Mouse (Mus musculus): ENCODE data around the gene Ubl4b.

Gene Ubl4b

GRCm38 (mm10) chr3:107524547-107524946 lies 30.3 kb downstream of the Ubl4b start:
- intact Hi-C loops (cut with DNase I), result no loop called here

- intact Hi-C loops (cut with DNase I), result no loop called here
These were observed 33.9 kb downstream of the Ubl4b start for GRCm38 (mm10) chr3:107520931-107521330.

GRCm38 (mm10) chr3:107517631-107518108 lies 37.2 kb downstream of the Ubl4b start, which contains the start of gene Slc6a17:
Gene Slc6a17 (minus strand): TSS chr3:107518018.
- intact Hi-C loops (cut with DNase I), result no loop called here

DNA sequence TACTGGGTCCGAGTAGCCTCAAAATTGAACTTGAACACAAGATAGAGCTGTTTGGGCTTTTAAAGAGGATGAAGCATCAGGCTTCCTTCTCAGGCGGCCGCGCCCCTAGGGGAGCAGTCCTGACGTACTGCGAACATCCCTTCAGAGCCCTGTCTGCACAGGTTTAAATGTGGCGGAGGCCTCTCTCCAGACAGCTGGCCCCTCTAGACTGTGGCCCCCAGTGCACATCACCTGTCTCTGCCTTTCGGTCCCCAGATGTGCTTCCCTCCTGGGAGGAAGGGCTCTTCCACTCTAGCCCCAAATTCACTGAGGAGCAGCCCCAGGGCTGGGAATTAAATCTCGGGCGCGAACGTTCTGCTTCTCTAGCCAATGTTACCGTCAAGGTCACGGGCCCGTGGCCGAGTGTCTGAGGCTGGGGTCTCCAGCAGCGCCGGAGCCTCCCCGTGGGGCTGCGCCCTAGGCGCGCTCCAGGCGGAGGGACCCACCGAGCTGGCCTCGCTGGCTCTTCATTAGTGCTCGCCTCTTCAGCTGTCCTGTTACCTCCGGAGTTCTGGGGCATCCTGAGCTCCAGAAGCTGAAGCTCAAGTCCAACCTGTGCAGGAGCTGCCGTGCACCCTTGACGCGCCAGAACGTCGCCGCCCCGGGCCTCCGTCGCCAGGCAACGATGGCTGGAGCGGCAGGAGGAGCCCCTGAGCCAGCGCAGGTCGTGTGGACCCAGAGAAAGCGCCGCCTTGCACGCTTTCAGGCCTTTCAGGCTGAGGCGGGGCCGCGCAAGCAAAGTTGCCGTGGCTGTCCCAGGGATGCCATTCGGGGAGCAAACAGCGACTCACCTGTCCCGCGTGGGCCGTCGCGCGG lies 37.9 kb downstream of the Ubl4b start:
- intact Hi-C loops (cut with DNase I), result no loop called here

GRCm38 (mm10) chr3:107515989-107516388 lies 38.9 kb downstream of the Ubl4b start:
- intact Hi-C loops (cut with DNase I), result no loop called here

DNA sequence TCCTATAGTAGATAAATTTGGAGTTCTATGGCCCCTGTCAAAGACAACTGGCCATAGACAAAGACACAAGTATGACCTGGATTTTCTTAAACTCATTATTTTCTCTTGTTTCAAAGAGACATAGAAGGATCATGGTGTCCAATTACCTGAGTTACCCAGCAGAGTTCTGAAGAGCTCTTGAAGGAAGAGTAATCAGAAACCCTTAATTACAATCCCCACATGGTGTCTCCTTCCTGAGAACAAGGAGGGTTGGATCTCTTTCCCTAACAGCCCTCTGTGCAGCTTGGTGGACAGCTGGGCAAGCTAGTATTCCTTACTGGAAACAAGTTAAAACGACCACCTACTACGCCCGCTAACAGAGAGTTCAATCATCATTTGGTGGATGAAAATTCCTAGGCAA lies 43.5 kb downstream of the Ubl4b start:
- intact Hi-C loops (cut with DNase I), result no loop called here

- intact Hi-C loops (cut with DNase I), result no loop called here
These were observed 46.2 kb downstream of the Ubl4b start for GRCm38 (mm10) chr3:107508696-107509095.

- intact Hi-C loops (cut with DNase I), result no loop called here
These were observed 46.9 kb downstream of the Ubl4b start for GRCm38 (mm10) chr3:107507966-107508365.

- intact Hi-C loops (cut with DNase I), result no loop called here
These were observed 48.3 kb downstream of the Ubl4b start for GRCm38 (mm10) chr3:107506531-107506930.

DNA sequence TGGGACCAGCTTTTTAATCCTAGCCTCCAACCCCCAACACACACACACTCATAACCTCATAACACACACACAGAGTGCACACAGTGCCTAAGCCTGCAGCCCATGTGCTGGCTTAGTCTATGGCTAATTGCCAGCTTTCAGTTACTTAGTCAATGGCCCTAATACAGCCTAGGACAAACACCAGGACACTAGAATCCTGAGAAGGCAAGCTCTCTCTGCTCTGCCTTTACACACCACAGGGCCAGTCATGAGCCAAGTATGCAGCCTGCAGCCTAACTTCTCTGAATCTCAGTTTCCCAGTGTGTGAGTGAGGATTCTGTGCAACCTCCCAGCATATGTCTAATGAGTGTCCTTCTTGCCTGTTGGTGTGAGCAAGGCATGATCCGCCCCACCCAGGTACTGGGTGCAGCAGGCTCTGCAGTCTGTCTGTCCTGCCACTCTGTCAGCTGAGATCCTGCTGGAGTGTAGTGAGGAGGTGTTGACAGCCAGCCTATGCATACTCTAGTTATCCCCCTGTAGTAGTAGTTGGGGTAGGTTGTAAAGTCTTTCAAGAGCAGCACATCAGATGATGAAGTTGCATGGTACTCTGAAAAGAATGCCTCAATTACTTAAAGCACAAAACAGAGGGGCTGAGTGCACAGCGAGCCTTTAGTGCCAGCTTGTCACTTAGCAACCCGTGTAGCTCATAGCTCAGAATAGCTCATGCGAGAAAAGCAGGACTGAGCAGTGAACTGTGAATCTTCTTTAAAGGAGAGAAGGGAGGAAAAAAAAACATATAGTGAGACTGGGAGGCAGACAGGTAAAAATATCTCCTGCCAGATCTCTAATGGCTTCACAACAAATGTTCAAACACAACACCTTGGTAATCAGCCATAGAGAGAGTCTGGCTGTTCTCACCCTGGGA lies 49.2 kb downstream of the Ubl4b start:
- intact Hi-C loops (cut with DNase I), result no loop called here

DNA sequence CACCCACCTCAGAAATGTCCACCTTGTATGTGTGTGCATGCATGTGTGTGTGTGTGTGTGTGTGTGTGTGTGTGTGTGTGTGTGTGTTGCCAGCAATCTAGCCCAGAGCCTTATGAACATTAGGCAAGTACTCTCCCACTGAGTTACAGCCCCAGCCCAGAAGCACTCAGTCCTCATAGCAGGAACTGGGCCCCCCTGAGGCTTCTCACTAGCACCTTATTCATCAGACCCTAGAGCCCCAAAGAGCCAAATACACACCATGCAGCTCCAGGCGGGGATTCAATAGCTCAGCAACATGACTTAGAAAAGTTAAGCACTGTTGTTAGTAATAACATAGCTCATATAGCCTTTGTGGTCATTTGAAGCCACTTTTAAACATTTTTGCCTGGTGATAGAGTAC lies 50.3 kb downstream of the Ubl4b start:
- intact Hi-C loops (cut with DNase I), result no loop called here

GRCm38 (mm10) chr3:107503716-107504115 lies 51.2 kb downstream of the Ubl4b start:
- intact Hi-C loops (cut with DNase I), result no loop called here

Measured in adrenal gland (tissue).